ENCODE assay signal across 8 mouse cellular contexts in genomic region chr5:113286591-113287520, GRCm38 (mm10). TPM values are rescaled to one million over a fixed set of nuclear protein-coding genes. Genes with fewer than 3 reads are reported as not detected.
A peak's percentile ranks its signal among the peaks of the same experiment; 100 is the strongest.
DNase-seq lines count a peak whose midpoint lies in the region; ATAC-seq and TF ChIP-seq lines count a peak whose summit lies in the region.

No protein-coding gene starts in this region.

- H3K9me3 ChIP-seq in forebrain, embryonic 11.5 days (ENCODE audit: control insufficient read depth, low read length): no peaks in the 10 kb centered on the region
- H3K9me3 ChIP-seq in intestine, postnatal 0 days (ENCODE audit: control insufficient read depth): no peaks in the 10 kb centered on the region
- no peaks in the 10 kb centered on the region for H3K9me3 ChIP-seq in limb, embryonic 15.5 days

- peak overlapping the region; percentile 45 for H3K4me2 ChIP-seq in forebrain, embryonic 11.5 days (ENCODE audit: low read depth, low read length, severe bottlenecking)
- peak overlapping the region; percentile 48 for H3K4me2 ChIP-seq in intestine, postnatal 0 days (replicated peaks; ENCODE audit: low read depth)
- 0 out of 2 replicates have a peak overlapping the region, but pooled peaks have one; percentile 19 for H3K4me2 ChIP-seq in limb, embryonic 15.5 days

- H3K27me3 ChIP-seq in forebrain, embryonic 11.5 days (ENCODE audit: control insufficient read depth, insufficient read depth, low read length): peaks cover 21% of the 10 kb centered on the region
- peaks cover 23% of the 10 kb centered on the region for H3K27me3 ChIP-seq in intestine, postnatal 0 days (replicated peaks; ENCODE audit: control insufficient read depth, insufficient read depth, low read length)
- H3K27me3 ChIP-seq in limb, embryonic 15.5 days: peaks cover 62% of the 10 kb centered on the region

- DNase-seq in gastrocnemius, adult 2 months: peak; percentile 54
- no peak for DNase-seq in gastrocnemius, postnatal 4 days (ENCODE audit: low spot score in 2 of 2)
- DNase-seq in adrenal gland, postnatal 36 days: peak; percentile 15 to 46
- peak; percentile 82 for DNase-seq in forebrain, embryonic 11.5 days (ENCODE audit: low spot score)
- peak; percentile 63 for DNase-seq in neural tube, embryonic 10.5 days (ENCODE audit: extremely low spot score, low spot score)
- peak; percentile 79 for DNase-seq in thymus, postnatal 4 days

- no peaks in the 10 kb centered on the region for H3K36me3 ChIP-seq in forebrain, embryonic 11.5 days (ENCODE audit: control insufficient read depth, insufficient read depth, low read length)
- no peaks in the 10 kb centered on the region for H3K36me3 ChIP-seq in intestine, postnatal 0 days (ENCODE audit: control insufficient read depth, insufficient read depth)
- no peaks in the 10 kb centered on the region for H3K36me3 ChIP-seq in limb, embryonic 15.5 days

- no peak overlapping the region for H3K4me3 ChIP-seq in gastrocnemius, adult 2 months
- H3K4me3 ChIP-seq in forebrain, embryonic 11.5 days (ENCODE audit: low read depth, low read length): peak overlapping the region; percentile 21
- peak overlapping the region; percentile 16; the same call in 1 of the 2 replicates for H3K4me3 ChIP-seq in intestine, postnatal 0 days (ENCODE audit: low read depth, low read length)
- H3K4me3 ChIP-seq in limb, embryonic 15.5 days: 0 out of 2 replicates have a peak overlapping the region, but pooled peaks have one; percentile 2

- H3K27ac ChIP-seq in gastrocnemius, adult 2 months: no peak overlapping the region
- no peak overlapping the region for H3K27ac ChIP-seq in forebrain, embryonic 11.5 days (ENCODE audit: low read depth, low read length)
- no peak overlapping the region for H3K27ac ChIP-seq in intestine, postnatal 0 days (ENCODE audit: low read depth, low read length)
- H3K27ac ChIP-seq in limb, embryonic 15.5 days: no peak overlapping the region

- TF ChIP-seq CTCF in gastrocnemius, adult 2 months (IDR thresholded peaks at IDR 0.05): peak; percentile 72
- TF ChIP-seq CTCF in intestine, postnatal 0 days (IDR thresholded peaks at IDR 0.05; ENCODE audit: low read depth): peak; percentile 80

- intact Hi-C loops in gastrocnemius, adult 2 months (cut with DNase I): no loop called here

- 2% methylated on average over 56 of the region's 60 CpGs for WGBS in forebrain, embryonic 11.5 days
- WGBS in intestine, postnatal 0 days: 4% methylated on average over 58 of the region's 60 CpGs
- 4% methylated on average over 57 of the region's 60 CpGs for WGBS in limb, embryonic 15.5 days

- no peak overlapping the region for H3K9ac ChIP-seq in forebrain, embryonic 11.5 days (ENCODE audit: low read length)
- no peak overlapping the region for H3K9ac ChIP-seq in intestine, postnatal 0 days (ENCODE audit: low read depth, low read length)
- no peak overlapping the region for H3K9ac ChIP-seq in limb, embryonic 15.5 days

- peaks cover 4% of the 10 kb centered on the region; the same call in 1 of the 2 replicates for H3K4me1 ChIP-seq in forebrain, embryonic 11.5 days (replicated peaks; ENCODE audit: control insufficient read depth, insufficient read depth, low read length)
- no peaks in the 10 kb centered on the region for H3K4me1 ChIP-seq in intestine, postnatal 0 days (replicated peaks; ENCODE audit: control insufficient read depth, insufficient read depth, low read length)
- H3K4me1 ChIP-seq in limb, embryonic 15.5 days: peaks cover 5% of the 10 kb centered on the region; the same call in 1 of the 2 replicates

- ATAC-seq in forebrain, embryonic 11.5 days (replicated peaks; ENCODE audit: low FRiP score): 0 out of 2 replicates have a peak, but pooled peaks have one; percentile 15
- ATAC-seq in intestine, postnatal 0 days: no peak
- ATAC-seq in limb, embryonic 15.5 days (ENCODE audit: insufficient number of reproducible peaks, low FRiP score, low TSS enrichment, low read depth): no peak

RNA-seq across cellular contexts. Expression of gene Sgsm1, which starts 23.7 kb away (rescaled TPM):
- total RNA-seq in gastrocnemius, adult 2 months (2021): under 1 TPM; 0.23 to 0.47 TPM
- total RNA-seq in gastrocnemius, postnatal 4 days (2021): 1 to 10 TPM in 1 of 2 experiments, under 1 TPM in 1; 0.75 to 1.3 TPM
- total RNA-seq in adrenal gland, postnatal 36 days (2021): 1 to 10 TPM; 7.7 to 8.2 TPM
- 14.4 and 15.7 TPM in 2 replicates for polyA plus RNA-seq in forebrain, embryonic 11.5 days (2014; fragmentation: Nextera tagmentation; extraction: Ambion mirVana)
- polyA plus RNA-seq in intestine, postnatal 0 days (2015; fragmentation: Nextera tagmentation; extraction: Ambion mirVana): 4.0 TPM in 2 replicates
- polyA plus RNA-seq in limb, embryonic 15.5 days (2015; fragmentation: Nextera tagmentation; extraction: Ambion mirVana): 2.0 and 2.1 TPM in 2 replicates

Comparison
In these comparisons a context has a peak if more than half of its experiments do, and no peak if none do; other contexts are left out.
1. DNase-seq: peak in gastrocnemius, adult 2 months (single experiment), adrenal gland, postnatal 36 days (2 of 2), forebrain, embryonic 11.5 days (single experiment), neural tube, embryonic 10.5 days (single experiment) and thymus, postnatal 4 days (single experiment); none in gastrocnemius, postnatal 4 days (0 of 2).
2. Peak in every context shown above with its lines, with median percentiles within 50 percentile points of each other: H3K4me2 ChIP-seq.